Mouse (Mus musculus) adrenal gland, adult 18-20 months (tissue): ENCODE data around the gene Prr36. TPM values are rescaled to one million over a fixed set of nuclear protein-coding genes. Genes with fewer than 3 reads are reported as not detected.

Experiments used
- DNase-seq, 2 experiments: peaks; one replicate each; pipeline ENCODE4 v3.0.0; 2021 to 2022; ENCODE audit warnings: low spot score in 2 of 2
- total RNA-seq, 2 experiments: library from RNA; stranded (reverse); gene quantifications; 1 replicate in 1 of 2; 2 replicates in 1 of 2; pipeline ENCODE4 v1.2.3; 2021

Prr36 gene
- total RNA-seq, 2 experiments from 2014 or later, result 3.5 to 6.1 TPM

DNA sequence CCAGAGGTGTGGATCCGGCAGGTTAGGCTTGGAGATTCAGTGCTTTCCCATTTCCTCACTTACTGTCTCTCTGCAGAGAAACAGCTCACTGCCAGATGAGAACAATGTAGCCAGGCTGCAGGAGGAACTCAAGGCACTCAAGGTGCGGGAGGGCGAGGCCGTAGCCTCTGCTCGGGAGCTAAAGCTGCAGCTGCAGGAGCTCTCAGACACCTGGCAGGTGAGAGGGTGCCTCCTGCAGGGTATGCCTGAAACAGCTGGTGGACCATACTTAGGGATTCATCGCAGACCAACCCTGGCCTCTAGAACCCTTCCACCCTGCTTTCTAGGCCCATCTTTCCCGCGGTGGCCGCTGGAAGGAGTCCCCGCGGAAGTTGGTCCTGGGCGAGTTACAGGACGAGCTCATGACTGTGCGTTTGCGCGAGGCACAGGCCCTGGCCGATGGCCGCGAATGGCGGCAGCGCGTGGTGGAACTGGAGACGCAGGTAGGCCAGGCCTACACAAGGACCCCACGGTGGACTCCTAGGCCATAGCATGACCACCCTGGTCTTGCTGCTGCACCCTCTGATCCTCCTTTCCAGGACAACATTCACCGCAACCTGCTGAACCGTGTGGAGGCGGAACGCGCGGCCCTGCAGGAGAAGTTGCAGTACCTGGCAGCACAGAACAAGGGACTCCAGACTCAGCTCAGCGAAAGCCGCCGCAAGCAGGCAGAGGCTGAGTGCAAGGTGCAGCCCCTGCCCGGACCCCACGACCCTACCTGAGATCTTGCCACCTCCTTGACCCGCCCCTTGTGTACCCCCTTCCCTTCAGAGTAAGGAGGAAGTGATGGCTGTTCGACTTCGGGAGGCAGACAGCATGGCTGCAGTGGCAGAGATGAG, 11.8 kb downstream of the Prr36 start:
- DNase-seq, result no peak

DNA sequence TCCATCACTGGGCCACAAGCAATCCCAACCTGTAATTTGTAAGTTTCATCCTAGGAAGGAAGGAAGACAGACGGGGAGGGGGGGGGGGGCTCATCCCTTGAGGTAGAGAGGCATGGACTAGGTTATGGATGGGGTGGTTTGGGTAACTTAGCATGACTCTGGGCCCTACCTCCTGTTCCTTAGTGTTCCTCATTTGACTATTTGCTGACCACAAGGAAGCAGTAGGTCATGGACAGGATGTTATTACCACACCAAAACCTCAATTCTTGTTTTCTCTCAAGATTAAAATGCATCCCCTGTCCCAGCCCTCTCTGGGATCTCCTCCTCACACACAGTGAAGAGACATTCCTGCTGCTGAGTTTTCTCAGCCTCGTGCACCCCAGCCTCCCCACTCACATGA, 15.9 kb downstream of the Prr36 start:
- no peak for DNase-seq

DNA sequence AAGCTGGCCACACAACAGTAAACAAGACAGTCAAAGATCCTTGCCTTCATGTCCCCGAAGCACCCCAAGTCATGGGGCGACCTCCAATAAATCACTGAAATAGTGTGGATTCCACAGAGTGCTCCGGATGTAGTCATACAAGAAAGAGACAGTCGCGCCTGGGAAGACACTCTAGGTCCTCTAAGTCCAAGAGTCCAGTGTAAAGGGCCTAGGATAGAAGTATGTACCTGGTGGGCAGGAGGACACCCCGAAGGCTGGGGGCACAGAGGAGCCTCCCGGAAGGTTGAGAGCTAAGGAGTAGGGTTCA, 23.7 kb downstream of the Prr36 start:
- no peak for DNase-seq

DNA sequence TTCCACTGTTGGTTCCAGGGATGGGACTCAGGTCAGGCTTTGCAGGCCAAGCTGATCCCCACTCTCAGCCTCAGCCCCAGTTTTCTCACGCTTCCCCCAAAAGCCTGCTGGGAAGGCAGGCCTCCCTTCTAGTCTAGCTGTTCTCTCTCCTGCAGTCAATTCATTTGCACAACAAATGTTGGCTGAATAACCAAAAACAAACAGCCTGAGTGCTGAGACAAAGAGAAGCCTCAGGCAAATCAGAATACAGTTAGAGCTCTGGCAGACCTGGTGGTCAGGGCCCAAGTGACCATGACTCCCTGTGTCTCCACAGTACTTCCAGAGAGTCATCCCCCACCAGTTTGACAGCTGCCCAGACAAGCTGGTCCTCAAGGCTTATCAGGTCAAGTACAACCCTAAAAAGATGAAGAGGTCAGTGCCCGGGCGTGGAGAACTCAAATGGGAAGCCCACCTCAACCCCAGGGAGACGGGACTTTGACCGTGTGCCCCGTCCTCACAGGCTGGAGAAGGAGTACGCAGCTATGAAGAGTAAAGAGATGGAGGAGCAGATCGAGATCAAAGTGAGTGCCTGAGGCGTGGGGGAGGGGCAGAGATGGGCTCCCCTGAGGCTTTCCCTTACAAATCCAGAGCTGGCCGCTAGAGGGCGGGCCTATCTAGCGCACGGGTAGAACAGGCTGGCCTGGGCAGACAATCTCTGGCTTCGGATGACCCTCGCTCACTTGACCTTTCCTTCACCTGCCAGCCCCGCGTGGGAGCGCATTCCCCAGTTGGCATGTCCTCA, 24.3 kb downstream of the Prr36 start:
- DNase-seq, result peak; percentile 88 to 94

DNA sequence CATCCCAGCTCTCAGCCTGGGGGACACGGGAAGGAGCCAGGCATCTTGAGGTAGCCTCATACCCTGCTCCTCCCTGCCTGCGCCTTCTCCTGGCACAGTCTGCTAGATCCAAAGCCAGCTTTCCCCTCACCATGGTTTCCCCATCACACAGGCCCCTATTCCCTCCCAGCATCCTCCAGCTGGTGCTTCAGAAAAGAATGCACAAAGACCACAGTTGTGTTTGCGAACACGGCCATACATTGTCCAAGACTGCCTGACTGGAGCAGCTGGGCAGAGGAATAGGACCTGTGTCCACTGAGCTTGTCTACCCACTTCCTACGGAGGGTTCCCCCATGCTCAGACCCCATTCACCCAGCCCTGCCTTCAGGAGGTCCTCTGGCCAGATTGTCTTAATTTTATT, 25.0 kb downstream of the Prr36 start:
- no peak for DNase-seq

DNA sequence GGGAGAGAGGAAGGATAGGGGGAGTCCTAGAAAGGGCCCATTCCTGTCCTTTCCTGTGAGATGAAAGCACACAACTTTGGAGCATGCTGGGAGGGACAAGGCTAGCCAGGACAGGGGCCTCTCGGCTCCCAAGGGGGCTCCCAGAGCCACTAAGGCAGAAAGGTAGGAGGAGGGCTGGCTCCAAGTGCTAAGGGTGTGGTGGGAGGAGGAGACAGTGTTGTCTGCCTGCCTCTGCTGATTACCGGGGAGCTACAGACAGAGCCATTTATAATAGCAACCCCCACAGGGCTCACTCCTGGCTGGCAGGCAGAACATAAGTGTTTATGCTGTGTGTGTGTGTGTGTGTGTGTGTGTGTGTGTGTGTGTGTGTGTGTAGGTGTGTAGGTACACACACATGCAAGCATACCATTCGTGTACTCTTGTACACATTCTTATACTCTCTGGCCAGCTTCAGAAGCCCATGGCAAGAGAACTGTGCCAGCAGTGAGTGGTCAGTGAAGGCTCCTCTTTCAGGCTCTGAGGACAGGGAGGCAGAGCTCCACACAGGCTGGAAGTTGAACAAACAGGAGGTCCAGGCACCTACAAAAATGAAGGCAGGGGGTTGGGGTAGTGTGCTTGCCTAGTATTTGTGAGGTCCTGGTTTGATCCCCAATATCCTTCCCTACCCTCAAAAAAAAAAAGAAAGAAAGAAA, 28.1 kb downstream of the Prr36 start:
- no peak for DNase-seq

DNA sequence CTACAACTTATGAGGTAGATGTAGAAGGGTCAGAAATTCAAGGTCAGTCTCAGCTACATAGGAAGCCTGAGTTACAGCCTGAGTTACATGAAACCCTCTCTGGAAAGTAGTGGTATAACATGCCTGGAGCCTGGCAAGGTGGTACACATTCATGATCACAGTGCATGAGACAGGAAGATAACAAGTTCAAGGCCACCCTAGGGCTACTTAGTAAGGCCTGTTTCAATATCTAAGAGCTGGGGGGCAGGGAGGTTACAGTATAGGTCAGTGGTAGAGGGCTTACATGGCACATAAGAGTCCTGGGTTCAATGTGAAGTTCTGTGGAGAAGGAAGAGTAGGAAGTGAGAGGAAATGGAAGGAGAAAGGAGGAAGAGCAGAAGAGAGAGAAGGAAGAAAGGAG, 28.7 kb downstream of the Prr36 start:
- no peak for DNase-seq

DNA sequence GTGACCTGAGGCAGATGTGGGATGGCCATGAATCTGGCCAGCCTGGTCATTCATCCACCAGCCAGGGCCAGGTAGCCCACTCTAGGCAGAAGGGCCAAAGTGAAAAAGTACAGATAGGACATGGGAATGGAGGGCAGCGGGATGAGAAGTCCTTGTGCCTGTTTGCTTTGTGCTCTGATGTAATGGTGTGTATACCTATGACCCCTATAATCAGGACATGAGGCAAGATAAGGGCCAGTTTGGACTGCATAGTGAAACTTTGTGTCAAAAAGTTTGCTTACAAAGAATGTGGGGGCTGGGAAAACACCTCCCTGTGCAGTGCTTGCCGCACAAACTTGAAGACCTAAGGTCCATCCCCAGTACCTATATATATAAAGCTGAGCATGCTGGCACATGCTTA, 31.1 kb downstream of the Prr36 start:
- no peak for DNase-seq

DNA sequence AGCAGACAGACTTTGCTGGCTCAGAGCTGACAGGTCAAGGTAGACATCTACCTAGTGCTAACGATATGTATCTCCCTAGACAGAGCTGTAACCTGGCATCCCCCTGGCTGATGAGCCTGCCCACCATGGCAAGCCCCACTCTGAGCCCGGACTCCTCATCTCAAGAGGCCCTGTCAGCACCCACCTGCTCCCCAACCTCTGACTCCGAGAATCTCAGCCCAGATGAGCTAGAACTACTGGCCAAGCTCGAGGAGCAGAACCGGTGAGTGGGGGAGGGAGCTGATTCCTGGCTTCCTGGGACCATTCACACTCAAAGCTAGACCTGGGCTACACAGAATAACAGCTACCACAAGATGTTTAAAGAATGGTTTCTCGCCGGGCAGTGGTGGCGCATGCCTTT, 33.9 kb downstream of the Prr36 start:
- no peak for DNase-seq

DNA sequence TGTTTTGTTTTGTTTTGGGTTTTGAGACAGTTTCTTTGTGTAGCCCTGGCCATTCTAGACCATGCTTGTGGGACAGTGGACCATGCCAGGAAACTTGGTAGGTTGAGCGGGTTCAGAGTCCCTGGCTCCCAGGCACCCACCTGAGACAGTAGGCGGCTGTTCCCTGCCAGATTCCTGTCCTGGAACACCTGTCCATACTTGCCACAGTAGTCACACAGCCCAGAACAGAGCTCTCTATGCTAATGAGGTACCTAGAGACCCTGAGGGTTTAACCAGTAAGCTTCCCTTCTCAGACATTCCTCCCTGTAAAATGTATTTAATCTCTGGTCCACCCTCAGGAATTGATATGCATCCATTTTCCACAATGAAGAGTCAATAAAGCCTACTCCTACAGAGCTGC, 43.2 kb downstream of the Prr36 start:
- DNase-seq, result no peak

DNA sequence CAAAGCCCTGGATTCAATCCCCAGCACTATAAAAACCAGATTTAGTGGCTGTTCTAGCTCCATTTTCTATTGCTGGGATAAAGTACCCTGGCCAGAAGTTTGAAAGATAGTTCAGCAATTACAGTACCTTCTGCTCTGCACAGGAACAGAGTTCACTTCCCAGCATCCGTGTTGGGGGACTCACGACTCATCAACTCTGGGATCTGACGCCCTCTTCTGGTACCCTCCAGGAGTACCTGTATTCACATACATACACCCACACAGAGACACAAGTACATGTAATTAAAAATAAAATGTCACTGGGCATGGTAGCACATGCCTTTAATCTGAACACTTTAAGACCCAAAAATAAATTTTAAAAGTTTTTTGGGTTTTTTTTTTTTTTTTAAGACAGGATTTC, 44.8 kb downstream of the Prr36 start:
- no peak for DNase-seq

DNA sequence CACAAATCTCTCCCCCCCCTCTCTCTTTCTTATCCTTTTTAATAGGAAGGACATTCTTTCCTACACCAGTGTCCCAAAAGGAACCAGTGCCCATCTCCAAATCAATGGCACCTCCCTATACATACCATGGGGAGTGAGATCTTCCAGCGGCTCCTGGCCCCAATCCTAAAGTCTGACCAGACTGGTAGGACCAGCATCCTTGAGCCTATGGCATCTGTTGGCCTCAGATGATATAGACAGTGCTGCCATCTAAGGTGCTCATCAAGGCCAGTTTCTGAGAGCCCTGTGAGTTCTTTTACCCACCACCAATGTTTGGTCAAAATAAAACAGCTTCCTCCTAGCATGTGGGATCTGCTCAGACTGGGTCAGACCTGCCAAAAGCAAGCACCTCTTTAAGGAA, 49.3 kb downstream of the Prr36 start:
- DNase-seq, result no peak

DNA sequence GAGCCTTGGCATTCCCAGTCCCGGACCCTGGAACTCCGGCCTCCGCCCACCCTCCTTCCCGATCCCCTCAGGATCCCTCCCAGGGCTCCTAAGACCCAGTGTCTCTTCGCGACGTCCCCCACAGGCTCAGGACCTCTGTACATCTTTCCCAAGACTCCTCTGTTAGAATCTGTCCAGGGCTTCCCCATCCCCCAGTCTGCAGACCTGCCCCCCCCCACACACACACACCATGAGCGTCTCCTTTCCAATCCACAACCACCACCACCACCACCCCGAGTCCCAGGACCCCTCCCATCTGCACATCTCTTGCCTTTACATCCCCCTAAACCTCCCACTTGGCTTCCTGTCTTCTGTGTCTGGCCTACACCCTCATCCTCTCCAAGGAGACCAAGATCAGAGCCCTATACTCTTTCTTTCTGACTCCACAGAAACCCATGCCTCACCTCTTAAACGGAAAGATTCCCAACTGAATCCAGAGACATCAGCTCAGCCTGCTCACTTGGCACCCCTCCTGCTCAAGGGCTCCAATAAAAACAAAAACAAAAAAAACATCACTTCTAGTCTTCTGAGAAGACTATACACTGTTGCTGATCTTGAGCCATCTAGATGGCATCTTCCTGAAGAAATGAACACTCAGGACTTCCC, 50.3 kb downstream of the Prr36 start:
- DNase-seq, result no peak

DNA sequence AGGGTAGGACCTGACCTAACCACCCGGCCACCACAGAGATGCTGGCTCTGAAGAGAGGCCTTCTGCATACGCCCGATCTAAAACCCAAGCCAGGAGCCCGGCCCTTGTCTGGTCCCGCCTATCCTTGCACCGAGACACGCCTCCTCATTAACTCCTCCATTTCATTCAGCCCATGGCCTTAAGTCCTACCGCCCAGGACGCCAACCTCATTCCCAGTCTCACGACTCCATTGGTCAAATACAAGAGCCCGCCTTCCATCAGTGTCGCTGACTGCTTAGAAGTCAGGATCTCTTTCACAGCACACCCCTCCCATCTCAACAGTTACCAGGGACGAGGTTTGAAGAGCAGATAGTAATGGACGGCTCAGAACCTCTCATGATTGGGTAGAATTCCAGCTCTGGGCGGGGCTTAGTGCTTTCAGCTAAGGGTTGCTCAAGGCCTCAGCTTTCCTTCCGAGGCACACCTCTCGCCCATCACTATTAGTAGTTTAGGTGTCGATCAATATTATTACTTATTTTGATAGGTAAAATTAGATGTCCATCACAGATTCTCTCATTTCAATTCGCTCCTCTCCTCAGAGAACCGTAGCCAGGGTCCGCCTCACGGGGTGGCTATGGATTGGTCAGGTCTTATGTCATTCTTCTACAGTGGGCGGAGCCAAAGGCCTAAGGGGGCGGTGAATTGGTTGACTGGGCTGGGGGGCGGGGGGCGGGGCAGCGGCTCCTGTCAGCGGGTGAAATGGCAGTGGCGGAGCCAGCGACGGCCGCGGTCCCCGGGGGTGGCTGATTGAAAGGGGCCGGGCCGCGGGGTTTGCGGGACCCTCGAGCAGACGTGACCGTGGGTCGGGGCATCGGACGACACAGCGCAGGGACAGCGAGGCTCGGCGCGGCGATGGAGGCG, 51.2 kb downstream of the Prr36 start, which contains the start of gene Evi5l:
TSS of gene Evi5l (plus strand) at position 716 of the 900 bp plus-strand sequence.
- peak; percentile 97 to 98 for DNase-seq

DNA sequence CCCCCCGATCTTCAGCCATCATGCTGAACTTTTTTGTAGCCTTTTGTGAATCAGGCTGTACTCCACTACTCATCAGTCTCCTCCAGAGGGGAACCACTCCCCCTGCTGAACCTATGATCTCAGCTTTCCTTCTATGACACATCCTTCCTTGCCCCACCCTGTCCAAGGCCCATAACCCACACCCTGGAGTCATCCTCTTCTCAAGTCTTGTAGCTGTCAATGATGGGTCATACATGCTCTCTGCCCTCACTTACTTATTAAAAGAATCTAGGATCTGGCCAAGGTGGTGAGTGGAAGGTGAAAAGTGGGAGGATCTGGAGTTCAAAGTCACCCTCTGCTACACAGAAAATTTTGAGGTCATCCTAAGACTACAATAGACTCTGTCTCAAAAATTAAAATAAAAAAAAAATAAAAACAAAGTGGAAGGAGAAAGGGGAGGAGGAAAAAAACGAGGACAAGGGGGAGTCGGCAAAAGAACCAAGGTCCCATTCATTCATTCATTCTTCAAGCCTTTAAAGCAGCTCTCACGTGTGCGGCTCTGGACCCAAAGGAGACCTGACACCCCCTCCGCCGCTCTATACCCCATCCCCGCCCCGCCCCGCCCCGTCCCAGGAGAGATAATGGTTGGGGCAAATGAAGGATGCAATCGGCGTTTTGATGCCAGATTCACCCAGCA, 51.9 kb downstream of the Prr36 start:
- no peak for DNase-seq

DNA sequence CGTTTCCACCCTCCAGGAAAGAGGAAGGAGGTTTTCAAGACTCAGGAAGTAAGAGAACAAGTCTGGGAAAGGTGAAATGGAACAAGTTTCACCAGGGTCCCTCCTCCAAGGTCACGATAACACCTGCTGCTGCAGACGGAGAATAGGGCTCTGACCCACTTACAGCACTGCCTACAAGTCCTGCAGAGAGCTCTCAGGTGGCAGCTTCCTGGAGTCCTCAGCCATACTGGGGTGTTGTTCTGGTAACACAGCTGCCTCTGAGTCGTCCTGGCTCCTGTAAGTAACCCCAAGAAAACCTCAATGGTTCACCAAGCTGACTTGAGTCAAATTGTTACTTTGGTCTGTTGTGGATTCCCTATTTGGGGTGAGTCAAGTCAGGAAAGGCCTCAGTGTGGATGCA, 54.5 kb downstream of the Prr36 start:
- DNase-seq, result no peak
